Mouse (Mus musculus) stomach, postnatal 0 days (tissue): Measurements from ENCODE around the gene Polr2b.

Experiments
- CTCF ChIP-seq: IDR thresholded peaks from 2 replicates; pipeline ENCODE4 v1.5.1; 2016; ENCODE audit warnings: antibody characterized with exemption, low read depth, mild to moderate bottlenecking, moderate library complexity
- EP300 ChIP-seq: optimal IDR thresholded peaks from 2 replicates; pipeline ENCODE3; 2016; ENCODE audit warnings: antibody characterized with exemption

DNA sequence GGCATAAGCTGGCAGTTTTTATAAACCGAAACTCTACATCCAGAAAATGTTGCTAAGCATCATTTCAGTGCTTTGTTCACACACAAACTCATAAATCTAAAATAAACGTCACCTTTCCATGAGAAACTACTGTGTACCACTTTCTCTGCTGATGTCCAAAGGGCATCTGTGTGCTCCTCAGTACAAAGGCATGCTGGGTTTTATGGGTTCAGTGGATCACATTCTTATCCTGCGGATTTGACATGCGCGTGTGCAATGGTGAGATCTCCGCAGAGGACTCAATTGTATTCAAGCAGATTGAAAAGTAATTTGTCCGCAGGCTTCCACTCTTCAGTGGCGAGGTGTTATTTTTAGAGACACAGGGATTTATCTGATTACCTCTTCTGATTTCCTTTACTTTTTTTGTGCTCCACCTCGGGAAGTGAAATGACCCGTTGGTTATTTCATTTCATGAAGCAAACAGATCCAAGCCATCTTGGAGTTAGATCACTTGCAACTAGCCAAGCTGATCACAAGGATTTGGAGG, 83.2 kb downstream of the Polr2b start:
- no peak for TF ChIP-seq EP300
- TF ChIP-seq CTCF, result no peak
